Mouse (Mus musculus) mesoderm, embryonic 11.5 days (tissue): ENCODE measurements around the gene Galm.
"Not testable (repeated sequence)": the region's sequence is repeated elsewhere in the genome, so short reads cannot be mapped to it uniquely, and the experiment has no call there.

Source experiments
- DNase-seq: peaks from one replicate; pipeline ENCODE4 v3.0.0-alpha.2; 2012; ENCODE audit warnings: low read depth, low spot score

Gene Galm

GRCm38 (mm10) chr17:80165741-80166140, 38.5 kb downstream of the Galm start:
- no peak for DNase-seq

- no peak for DNase-seq
Measured at GRCm38 (mm10) chr17:80166346-80166745, 39.1 kb downstream of the Galm start.

DNA sequence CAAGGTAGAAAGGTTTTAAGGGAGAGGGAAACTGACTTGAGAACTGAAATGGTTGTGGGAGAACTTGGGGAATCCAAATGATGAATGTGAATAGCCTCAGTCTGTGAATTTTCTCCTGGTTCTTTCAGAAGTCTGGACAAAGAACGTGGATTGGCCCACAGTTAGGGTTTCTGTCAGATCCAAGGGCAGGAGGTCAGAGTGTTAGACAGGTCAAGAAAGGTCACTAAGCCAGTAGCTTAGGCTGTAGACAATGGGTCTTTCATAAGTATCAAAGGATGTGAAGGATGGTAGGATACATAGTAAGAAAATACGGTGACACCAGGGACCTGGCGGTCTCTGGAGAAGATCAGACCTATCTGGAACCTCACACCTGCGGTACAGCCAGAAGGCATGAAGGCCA, 40.2 kb downstream of the Galm start:
- no peak for DNase-seq

- no peak for DNase-seq
Measured at GRCm38 (mm10) chr17:80167851-80168251, 40.6 kb downstream of the Galm start.

- DNase-seq: peak; percentile 72
Measured at GRCm38 (mm10) chr17:80168425-80169182, 41.3 kb downstream of the Galm start.

GRCm38 (mm10) chr17:80169792-80170191, 42.5 kb downstream of the Galm start:
- DNase-seq: no peak

GRCm38 (mm10) chr17:80170951-80171350, 43.7 kb downstream of the Galm start:
- no peak for DNase-seq

DNA sequence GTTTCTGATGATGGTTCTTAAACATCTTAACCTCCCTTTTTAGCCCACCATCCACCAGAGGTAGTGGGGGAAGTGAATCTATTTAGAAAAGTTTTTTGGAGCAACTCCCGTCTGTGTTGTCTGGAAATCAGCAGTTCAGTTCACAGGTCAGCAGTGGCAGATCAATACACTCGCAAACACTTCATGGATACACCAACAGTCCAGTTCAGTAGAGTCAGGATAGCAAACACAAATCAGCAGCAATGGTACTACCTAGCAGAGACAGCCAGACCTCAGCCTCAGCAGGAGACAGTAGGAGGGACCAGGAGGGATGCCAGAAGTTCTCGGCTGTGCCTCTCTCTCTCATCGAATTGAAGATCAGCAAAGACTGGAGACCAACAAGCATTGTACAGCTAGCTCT, 44.7 kb downstream of the Galm start:
- no peak for DNase-seq

- no peak for DNase-seq
Measured at GRCm38 (mm10) chr17:80172761-80173160, 45.5 kb downstream of the Galm start.

GRCm38 (mm10) chr17:80173708-80174107, 46.4 kb downstream of the Galm start:
- DNase-seq: no peak

- no peak for DNase-seq
Measured at GRCm38 (mm10) chr17:80174146-80174545, 46.9 kb downstream of the Galm start.

- DNase-seq: no peak
Measured at GRCm38 (mm10) chr17:80174699-80175385, 47.6 kb downstream of the Galm start.

DNA sequence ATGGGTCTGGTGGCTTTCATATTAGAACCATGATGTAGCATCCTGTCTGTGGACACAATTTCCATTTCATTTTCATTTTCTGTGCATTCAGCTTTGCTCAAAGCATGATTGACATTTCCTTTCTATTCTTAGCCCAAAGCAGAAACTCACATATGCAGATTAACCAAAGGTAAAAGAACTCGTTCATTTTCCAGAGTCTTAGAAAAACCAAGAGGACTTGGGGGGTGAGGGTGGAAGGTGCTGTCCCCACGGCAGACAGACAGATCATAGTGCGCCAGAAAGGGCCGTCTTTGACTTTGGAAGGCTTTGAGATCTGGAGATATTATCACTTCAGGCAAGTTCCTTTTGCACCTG, 48.1 kb downstream of the Galm start:
- DNase-seq: no peak

GRCm38 (mm10) chr17:80175966-80176365, 48.7 kb downstream of the Galm start:
- no peak for DNase-seq

DNA sequence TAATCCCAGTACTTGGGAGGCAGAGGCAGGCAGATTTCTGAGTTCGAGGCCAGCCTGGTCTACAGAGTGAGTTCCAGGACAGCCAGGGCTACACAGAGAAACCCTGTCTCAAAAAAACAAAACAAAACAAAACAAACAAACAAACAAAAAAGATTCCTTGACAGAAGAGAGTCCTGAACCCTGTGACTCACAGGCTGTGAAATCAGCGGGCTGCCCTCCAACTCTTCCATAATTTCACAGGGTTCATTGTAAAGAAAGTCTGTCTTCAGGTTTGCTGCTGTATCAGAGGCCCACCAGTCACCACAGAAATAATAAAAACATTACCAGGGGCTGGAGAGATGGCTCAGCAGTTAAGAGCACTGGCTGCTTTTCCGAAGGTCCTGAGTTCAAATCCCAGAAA, 51.6 kb downstream of the Galm start:
- not testable (repeated sequence) for DNase-seq

DNA sequence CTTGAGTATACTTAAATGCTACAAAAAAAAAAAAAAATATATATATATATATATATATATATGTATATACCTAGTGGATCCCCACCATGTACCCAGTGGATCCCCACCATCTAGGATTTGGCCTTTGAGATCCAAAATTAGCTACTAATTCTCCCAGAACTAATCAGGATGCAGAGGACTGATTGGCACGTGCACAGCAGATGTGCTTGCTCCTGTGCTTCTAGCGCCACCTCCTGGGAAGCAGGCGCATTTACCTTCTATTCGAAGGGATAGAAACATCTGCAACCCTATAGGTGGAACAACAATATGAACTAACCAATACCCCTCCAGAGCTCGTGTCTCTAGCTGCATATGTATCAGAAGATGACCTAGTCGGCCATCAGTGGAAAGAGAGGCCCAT, 52.7 kb downstream of the Galm start:
- peak; percentile 85 for DNase-seq

GRCm38 (mm10) chr17:80180468-80180867, 53.2 kb downstream of the Galm start:
- DNase-seq: no peak

GRCm38 (mm10) chr17:80183615-80184014, 56.3 kb downstream of the Galm start:
- DNase-seq: no peak

- peak; percentile 33 for DNase-seq
Measured at GRCm38 (mm10) chr17:80193075-80193474, 65.8 kb downstream of the Galm start.

DNA sequence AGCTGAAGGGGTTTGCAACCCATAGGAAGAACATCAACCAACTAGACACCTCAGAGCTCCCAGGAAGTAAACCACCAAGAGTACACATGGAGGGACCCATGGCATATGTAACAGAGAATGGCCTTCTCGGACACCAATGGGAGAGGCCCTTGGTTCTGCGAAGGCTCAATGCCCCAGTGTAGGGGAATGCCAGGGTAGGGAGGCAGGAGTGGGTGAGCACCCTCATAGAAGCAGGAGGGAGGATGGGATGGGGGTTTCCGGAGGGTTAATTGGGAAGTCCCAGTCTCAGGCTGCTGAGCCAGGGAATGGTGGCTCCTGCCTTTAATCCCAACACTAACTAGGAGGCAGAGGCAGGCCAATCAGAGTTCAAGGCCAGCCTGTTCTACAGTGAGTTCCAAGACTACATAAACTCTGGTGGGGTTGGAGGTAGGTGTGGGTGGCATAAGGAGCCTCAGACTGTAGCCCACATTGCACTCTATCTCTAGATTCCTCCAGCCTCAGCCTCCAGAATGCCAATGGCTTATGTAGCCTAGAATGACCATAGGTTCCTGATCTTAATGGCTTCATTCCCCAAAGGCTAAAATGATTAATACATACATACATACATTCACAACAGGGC, 72.0 kb downstream of the Galm start:
- DNase-seq: no peak

DNA sequence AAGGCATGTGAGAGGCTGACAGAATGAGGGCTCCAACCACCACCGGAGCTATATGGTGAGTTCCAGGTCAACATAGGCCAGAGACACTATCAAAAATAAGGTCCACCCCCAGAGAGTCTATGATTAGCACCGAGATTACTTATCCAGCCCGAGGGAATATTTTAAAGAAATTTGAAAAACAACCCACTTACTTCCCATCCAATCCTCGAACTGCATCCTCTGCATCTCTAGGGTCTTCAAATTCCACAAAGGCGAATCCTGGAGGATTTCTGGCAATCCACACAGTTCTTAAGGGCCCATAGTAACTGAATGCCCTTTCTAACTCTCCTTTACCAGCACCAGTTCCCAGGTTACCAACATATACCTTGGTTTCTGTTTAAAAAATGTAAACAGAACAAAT, 78.4 kb downstream of the Galm start:
- no peak for DNase-seq

DNA sequence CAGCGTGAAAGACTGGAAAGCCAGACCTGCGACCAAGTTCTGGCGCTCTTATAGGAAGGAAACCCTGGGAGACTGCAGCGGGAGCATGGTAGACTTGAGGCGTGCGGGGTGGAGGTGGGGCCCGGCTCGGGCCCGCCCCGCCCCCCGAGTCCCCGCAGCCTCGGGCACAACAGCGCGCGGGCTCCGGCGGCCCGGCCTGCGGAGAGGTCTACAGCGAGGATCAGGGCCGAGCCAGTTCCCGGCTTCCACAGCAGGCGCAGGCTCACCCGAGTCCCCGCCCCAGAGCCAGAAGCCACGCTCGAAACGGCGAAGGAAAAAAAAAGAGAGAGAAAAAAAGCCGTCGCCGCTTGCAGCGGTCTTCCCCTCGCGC, 79.0 kb downstream of the Galm start:
- DNase-seq: no peak
